Mouse (Mus musculus) myocyte (in vitro differentiated cells): ENCODE data around the gene Tmem82. TPM values are rescaled to one million over a fixed set of nuclear protein-coding genes. Genes with fewer than 3 reads are reported as not detected.
A peak's percentile ranks its signal among the peaks of the same experiment; 100 is the strongest.
"Not testable (repeated sequence)": the region's sequence is repeated elsewhere in the genome, so short reads cannot be mapped to it uniquely, and the experiment has no call there.

Source experiments
- H3K27me3 ChIP-seq: one replicate; pipeline ENCODE4 v1.6.1; 2011; ENCODE audit not compliant: control insufficient read depth, insufficient read depth, insufficient read length
- H3K36me3 ChIP-seq: one replicate; pipeline ENCODE4 v1.6.1; 2011; ENCODE audit not compliant: control insufficient read depth, insufficient read depth
- H3K4me2 ChIP-seq: one replicate; pipeline ENCODE4 v1.6.1; 2011; ENCODE audit warnings: low read depth, control low read depth
- H3K4me3 ChIP-seq: one replicate; pipeline ENCODE4 v1.5.1; 2011; ENCODE audit warnings: mild to moderate bottlenecking, control low read depth, moderate library complexity
- H3K79me2 ChIP-seq: one replicate; pipeline ENCODE4 v1.6.1; 2011; ENCODE audit not compliant: control insufficient read depth, insufficient read depth
- H3ac ChIP-seq: one replicate; pipeline ENCODE4 v1.6.1; 2011; ENCODE audit not compliant: control insufficient read depth, insufficient read length
- CEBPB ChIP-seq: IDR thresholded peaks from 2 replicates; pipeline ENCODE4 v1.6.1; 2011; ENCODE audit warnings: mild to moderate bottlenecking, moderate library complexity; ENCODE audit not compliant: poor library complexity, insufficient read depth, severe bottlenecking
- E2F4 ChIP-seq: IDR thresholded peaks from one replicate; pipeline ENCODE4 v1.6.1; 2011; ENCODE audit warnings: mild to moderate bottlenecking, control low read depth, moderate library complexity; ENCODE audit not compliant: insufficient read depth
- MAX ChIP-seq: IDR thresholded peaks from one replicate; pipeline ENCODE4 v1.6.1; 2011; ENCODE audit warnings: low read depth, mild to moderate bottlenecking, control low read depth
- MYOD1 ChIP-seq, 3 experiments: IDR thresholded peaks; one replicate each; pipeline ENCODE4 v1.6.1; 2011; ENCODE audit warnings: control low read depth in 2 of 3, low read depth in 2 of 3, mild to moderate bottlenecking in 2 of 3, moderate library complexity in 1 of 3; ENCODE audit not compliant: insufficient read length in 2 of 3, control insufficient read depth in 1 of 3
- MYOG ChIP-seq, 3 experiments: IDR thresholded peaks; one replicate each; pipeline ENCODE4 v1.6.1; 2011; ENCODE audit warnings: control low read depth in 2 of 3, low read depth in 2 of 3, mild to moderate bottlenecking in 2 of 3; ENCODE audit not compliant: insufficient read length in 2 of 3, control insufficient read depth in 1 of 3, insufficient read depth in 1 of 3
- POLR2A ChIP-seq: IDR thresholded peaks from one replicate; pipeline ENCODE4 v1.6.1; 2011; ENCODE audit warnings: low read depth, mild to moderate bottlenecking, control low read depth, moderate library complexity; ENCODE audit not compliant: insufficient read length
- POLR2AphosphoS2 ChIP-seq: IDR thresholded peaks from one replicate; pipeline ENCODE4 v1.6.1; 2011; ENCODE audit warnings: low read depth, control low read depth; ENCODE audit not compliant: insufficient read length
- REST ChIP-seq: IDR thresholded peaks from one replicate; pipeline ENCODE4 v1.6.1; 2011; ENCODE audit warnings: mild to moderate bottlenecking, control low read depth, moderate library complexity; ENCODE audit not compliant: insufficient read depth, insufficient read length
- SRF ChIP-seq: IDR thresholded peaks from one replicate; pipeline ENCODE4 v1.6.1; 2011; ENCODE audit warnings: low read depth; ENCODE audit not compliant: control insufficient read depth, insufficient read length
- TCF12 ChIP-seq: IDR thresholded peaks from one replicate; pipeline ENCODE4 v1.6.1; 2011; ENCODE audit warnings: mild to moderate bottlenecking, control low read depth; ENCODE audit not compliant: poor library complexity, insufficient read depth, severe bottlenecking
- TCF3 ChIP-seq: IDR thresholded peaks from one replicate; pipeline ENCODE4 v1.6.1; 2011; ENCODE audit warnings: low read depth, control low read depth; ENCODE audit not compliant: insufficient read length
- USF1 ChIP-seq: IDR thresholded peaks from one replicate; pipeline ENCODE4 v1.6.1; 2011; ENCODE audit warnings: low read depth, mild to moderate bottlenecking, control low read depth, moderate library complexity
- polyA plus RNA-seq: library from polyadenylated mRNA; unstranded; fragments of >200 nt; fragmentation: generic; extraction: Trizol; gene quantifications from one replicate; pipeline ENCODE4 v1.2.1, GENCODE M21; 2012; ENCODE audit warnings: missing spikeins

Gene Tmem82
- polyA plus RNA-seq, 1 experiment: 0.02 TPM

- Histone ChIP-seq H3K4me2 (no peak overlapping the region), H3K4me3 (no peak overlapping the region), H3K27me3 (no peaks in the 10 kb centered on the region), H3ac (no peak overlapping the region), H3K36me3 (no peaks in the 10 kb centered on the region), H3K79me2 (no peaks in the 10 kb centered on the region)
- no peak for TF ChIP-seq POLR2A
- no peak for TF ChIP-seq TCF3
- TF ChIP-seq E2F4: no peak
- TF ChIP-seq TCF12: no peak
- no peak for TF ChIP-seq MAX
- TF ChIP-seq MYOG (IDR thresholded peaks at IDR 0.05; ENCODE audit: control insufficient read depth in 1 of 3, insufficient read depth in 1 of 3, insufficient read length in 2 of 3, low read depth in 2 of 3): no peak
- TF ChIP-seq SRF: no peak
- TF ChIP-seq MYOD1 (IDR thresholded peaks at IDR 0.05; ENCODE audit: control insufficient read depth in 1 of 3, insufficient read length in 2 of 3, low read depth in 2 of 3): no peak
- no peak for TF ChIP-seq POLR2AphosphoS2
Observed at GRCm38 (mm10) chr4:141568966-141569365, 49.5 kb downstream of the Tmem82 start.

- not testable (repeated sequence) for H3ac ChIP-seq
Observed at GRCm38 (mm10) chr4:141567174-141567573, 51.3 kb downstream of the Tmem82 start.

GRCm38 (mm10) chr4:141566187-141566586 lies 52.2 kb downstream of the Tmem82 start:
- Histone ChIP-seq H3K79me2 (no peaks in the 10 kb centered on the region), H3K4me3 (no peak overlapping the region), H3K36me3 (no peaks in the 10 kb centered on the region), H3ac (no peak overlapping the region), H3K4me2 (no peak overlapping the region), H3K27me3 (no peaks in the 10 kb centered on the region)
- TF ChIP-seq E2F4: no peak
- TF ChIP-seq POLR2AphosphoS2: no peak
- TF ChIP-seq SRF: no peak

More at GRCm38 (mm10) chr4:141567174-141567573, 51.3 kb downstream of the Tmem82 start:
- H3K79me2 ChIP-seq, H3K27me3 ChIP-seq, H3K4me3 ChIP-seq, H3K4me2 ChIP-seq, H3K36me3 ChIP-seq: not testable (repeated sequence)

DNA sequence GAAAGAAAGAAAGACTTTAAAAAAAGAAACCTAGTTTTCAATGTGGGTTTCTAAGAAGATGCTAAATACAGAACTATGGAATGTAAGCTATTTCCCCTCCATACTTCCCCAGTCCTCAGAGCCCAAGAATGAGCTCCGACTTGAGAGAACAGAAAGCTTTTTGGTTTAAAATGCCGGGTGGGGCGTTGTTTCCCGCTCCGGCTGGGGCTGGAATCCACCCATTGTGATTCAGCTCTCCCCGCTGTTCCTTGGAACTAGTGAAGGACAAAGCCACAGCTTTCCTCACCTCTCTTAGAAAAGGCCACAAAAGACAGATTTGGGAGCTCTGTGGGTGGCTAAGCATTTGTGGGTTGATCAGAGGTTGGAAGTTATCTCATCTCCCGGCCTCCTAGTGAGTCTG lies 53.1 kb downstream of the Tmem82 start:
- H3K27me3 ChIP-seq: no peaks in the 10 kb centered on the region
- no peak overlapping the region for H3ac ChIP-seq
- no peaks in the 10 kb centered on the region for H3K36me3 ChIP-seq
- TF ChIP-seq CEBPB (no peak), SRF (no peak), TCF3 (no peak), POLR2AphosphoS2 (no peak), POLR2A (no peak), TCF12 (no peak), MYOD1 (IDR thresholded peaks at IDR 0.05; ENCODE audit: control insufficient read depth in 1 of 3, insufficient read length in 2 of 3, low read depth in 2 of 3) (no peak), MAX (no peak), MYOG (IDR thresholded peaks at IDR 0.05; ENCODE audit: control insufficient read depth in 1 of 3, insufficient read depth in 1 of 3, insufficient read length in 2 of 3, low read depth in 2 of 3) (peak in 1 of 3 experiments; percentile 9)
- peak overlapping the region; percentile 49 for H3K4me2 ChIP-seq
- no peaks in the 10 kb centered on the region for H3K79me2 ChIP-seq
- no peak overlapping the region for H3K4me3 ChIP-seq

- H3K36me3 ChIP-seq: no peaks in the 10 kb centered on the region
- no peaks in the 10 kb centered on the region for H3K79me2 ChIP-seq
- H3K4me3 ChIP-seq: no peak overlapping the region
- H3K27me3 ChIP-seq: no peaks in the 10 kb centered on the region
- TF ChIP-seq SRF: no peak
- TF ChIP-seq E2F4: no peak
- no peak for TF ChIP-seq TCF12
- no peak for TF ChIP-seq MYOD1 (IDR thresholded peaks at IDR 0.05; ENCODE audit: control insufficient read depth in 1 of 3, insufficient read length in 2 of 3, low read depth in 2 of 3)
- no peak for TF ChIP-seq USF1
- TF ChIP-seq CEBPB: no peak
- no peak for TF ChIP-seq POLR2A
- no peak for TF ChIP-seq REST
- TF ChIP-seq MAX: no peak
- TF ChIP-seq MYOG (IDR thresholded peaks at IDR 0.05; ENCODE audit: control insufficient read depth in 1 of 3, insufficient read depth in 1 of 3, insufficient read length in 2 of 3, low read depth in 2 of 3): no peak
- TF ChIP-seq POLR2AphosphoS2: no peak
- no peak for TF ChIP-seq TCF3
- no peak overlapping the region for H3K4me2 ChIP-seq
- no peak overlapping the region for H3ac ChIP-seq
Observed at GRCm38 (mm10) chr4:141564660-141565059, 53.8 kb downstream of the Tmem82 start.

- Histone ChIP-seq H3K79me2 (no peaks in the 10 kb centered on the region), H3K27me3 (no peaks in the 10 kb centered on the region), H3K4me3 (no peak overlapping the region), H3K4me2 (no peak overlapping the region), H3K36me3 (no peaks in the 10 kb centered on the region), H3ac (no peak overlapping the region)
- no peak for TF ChIP-seq E2F4
- no peak for TF ChIP-seq MAX
- no peak for TF ChIP-seq SRF
- no peak for TF ChIP-seq MYOD1 (IDR thresholded peaks at IDR 0.05; ENCODE audit: control insufficient read depth in 1 of 3, insufficient read length in 2 of 3, low read depth in 2 of 3)
- no peak for TF ChIP-seq USF1
- no peak for TF ChIP-seq CEBPB
- no peak for TF ChIP-seq POLR2A
- TF ChIP-seq MYOG (IDR thresholded peaks at IDR 0.05; ENCODE audit: control insufficient read depth in 1 of 3, insufficient read depth in 1 of 3, insufficient read length in 2 of 3, low read depth in 2 of 3): no peak
- TF ChIP-seq REST: no peak
- TF ChIP-seq TCF3: no peak
Observed at GRCm38 (mm10) chr4:141564209-141564608, 54.2 kb downstream of the Tmem82 start.
